Comparison of ENCODE assay signal across 12 mouse cellular contexts in genomic region chr1:167079476-167079875, GRCm38 (mm10).
DNase-seq lines count a peak whose midpoint lies in the region.
"Had no signal": no experiment of that assay in that cellular context is flagged by ENCODE, and none has a peak within 500 bp of the region (broad histone marks: within the 10 kb centered on the region; RNA-seq: fewer than 3 reads in every experiment).

No protein-coding gene starts in this region.

- DNase-seq in adrenal gland, postnatal 14 days = peak; percentile 58
- no peak for DNase-seq in adrenal gland, adult 8-10 months
- peak; percentile 37 for DNase-seq in lung, postnatal 10 days
- no peak for DNase-seq in lung, postnatal 14 days
- peak; percentile 65 for DNase-seq in embryo, embryonic 10 days (ENCODE audit: low spot score)
- DNase-seq in mesoderm, embryonic 11.5 days (ENCODE audit: low read depth, low spot score) = peak; percentile 58
- DNase-seq in urinary bladder, postnatal 25 days (ENCODE audit: low spot score) = no peak
- DNase-seq in left cerebral cortex, adult 9 months (ENCODE audit: low spot score in 2 of 2) = no peak
- DNase-seq: cerebellum, postnatal 25 days; gastrocnemius, postnatal 36 days; kidney, adult 2 months; liver, postnatal 0 days had no signal

Comparison
In these comparisons a context has a peak if more than half of its experiments do, and no peak if none do; other contexts are left out.
1. DNase-seq: peak in adrenal gland, postnatal 14 days (single experiment), lung, postnatal 10 days (single experiment), embryo, embryonic 10 days (single experiment) and mesoderm, embryonic 11.5 days (single experiment); none in adrenal gland, adult 8-10 months (single experiment), lung, postnatal 14 days (single experiment), urinary bladder, postnatal 25 days (single experiment) and left cerebral cortex, adult 9 months (0 of 2).